Mouse (Mus musculus) kidney, adult 2 months (tissue): ENCODE data around the gene Stau1.

ENCODE experiments used
- CTCF ChIP-seq: fragments of 200-500 bp; conservative IDR thresholded peaks from 2 replicates; pipeline ENCODE4 v1.5.1; 2011; ENCODE audit warnings: low read depth, mild to moderate bottlenecking, control low read depth, low read length, moderate library complexity, mixed read lengths; ENCODE audit not compliant: insufficient read depth, insufficient read length
- POLR2A ChIP-seq: fragments of 200-500 bp; IDR thresholded peaks from one replicate; pipeline ENCODE4 v1.6.1; 2011; ENCODE audit warnings: low read depth, low read length, control low read depth

- TF ChIP-seq CTCF, result no peak
- no peak for TF ChIP-seq POLR2A
Measured at GRCm38 (mm10) chr2:166944346-166944745, 51.8 kb downstream of the Stau1 start.
